Mouse (Mus musculus) gastrocnemius, adult 2 months (tissue): ENCODE measurements around the gene Gm3238. TPM values are rescaled to one million over a fixed set of nuclear protein-coding genes. Genes with fewer than 3 reads are reported as not detected.
"Not testable (repeated sequence)": the region's sequence is repeated elsewhere in the genome, so short reads cannot be mapped to it uniquely, and the experiment has no call there.

Source experiments
- DNase-seq: peaks from one replicate; pipeline ENCODE4 v3.0.0; 2022
- H3K27ac ChIP-seq: fragments of 200-600 bp; 2 replicates; pipeline ENCODE4 v1.8.1; 2022; ENCODE audit warnings: mild to moderate bottlenecking
- H3K4me3 ChIP-seq: fragments of 200-600 bp; 2 replicates; pipeline ENCODE4 v1.8.1; 2022; ENCODE audit warnings: mild to moderate bottlenecking, moderate library complexity
- CTCF ChIP-seq: fragments of 200-600 bp; IDR thresholded peaks from 2 replicates; pipeline ENCODE4 v1.8.1; 2022; ENCODE audit warnings: antibody characterized with exemption, mild to moderate bottlenecking, moderate library complexity
- intact Hi-C: fragments of 180-260 bp; cut with DNase I; formaldehyde crosslinking; loops from one replicate; pipeline ENCODE4 v1.15.1; 2025
- long read RNA-seq, 2 experiments: library from polyadenylated mRNA; stranded (forward); transcript quantifications; one replicate each; pipeline ENCODE4 v2.0.0; 2021
- total RNA-seq, 2 experiments: library from RNA; stranded (reverse); gene quantifications; 2 replicates each; pipeline ENCODE4 v1.2.3; 2021

Gm3238 gene
- not detected for total RNA-seq
- long read RNA-seq, experiment 1 = 0 reads
- long read RNA-seq, experiment 2 = 0 reads

GRCm38 (mm10) chr10:77771225-77771624 is at the start of gene Gm3238:
TSS of gene Gm3238 (minus strand) at chr10:77771325.
- not testable (repeated sequence) for DNase-seq, H3K27ac ChIP-seq

GRCm38 (mm10) chr10:77819203-77819602 is 48.1 kb upstream of the Gm3238 start:
- no peak overlapping the region for H3K4me3 ChIP-seq
- no peak for TF ChIP-seq CTCF
- DNase-seq = no peak
- H3K27ac ChIP-seq = no peak overlapping the region
- intact Hi-C loops = no loop called here

More at GRCm38 (mm10) chr10:77771225-77771624, at the start of gene Gm3238:
- H3K4me3 ChIP-seq, intact Hi-C loops: not testable (repeated sequence)

- intact Hi-C loops = no loop called here
- DNase-seq = no peak
- TF ChIP-seq CTCF = no peak
Observed at GRCm38 (mm10) chr10:77818523-77818922, 47.4 kb upstream of the Gm3238 start.

GRCm38 (mm10) chr10:77815514-77815913 is 44.4 kb upstream of the Gm3238 start:
- peak; percentile 55 for TF ChIP-seq CTCF
- intact Hi-C loops = no loop called here
- no peak for DNase-seq
- H3K27ac ChIP-seq = no peak overlapping the region
- no peak overlapping the region for H3K4me3 ChIP-seq

More at GRCm38 (mm10) chr10:77818523-77818922, 47.4 kb upstream of the Gm3238 start:
- Histone ChIP-seq H3K4me3 (no peak overlapping the region), H3K27ac (no peak overlapping the region)

GRCm38 (mm10) chr10:77814382-77814781 is 43.3 kb upstream of the Gm3238 start, which contains the start of gene Gm2696:
TSS of gene Gm2696 (plus strand) at chr10:77814682.
- no peak within 1 kb of the TSS for H3K27ac ChIP-seq
- DNase-seq = no peak
- H3K4me3 ChIP-seq = no peak within 1 kb of the TSS
- intact Hi-C loops = no loop called here
- TF ChIP-seq CTCF = no peak

- TF ChIP-seq CTCF = no peak
- Histone ChIP-seq H3K27ac (no peak within 1 kb of the TSS), H3K4me3 (no peak within 1 kb of the TSS)
- no peak for DNase-seq
- intact Hi-C loops = no loop called here
Observed at GRCm38 (mm10) chr10:77811743-77812142, 40.6 kb upstream of the Gm3238 start, which contains the start of gene Gm9507. TSS of gene Gm9507 (minus strand) at chr10:77811843.

- intact Hi-C loops = no loop called here
- no peak for DNase-seq
- Histone ChIP-seq H3K27ac (no peak overlapping the region), H3K4me3 (no peak overlapping the region)
- no peak for TF ChIP-seq CTCF
Observed at GRCm38 (mm10) chr10:77804095-77804494, 33.0 kb upstream of the Gm3238 start.

- no peak for TF ChIP-seq CTCF
- H3K27ac ChIP-seq = no peak within 1 kb of the TSS
- H3K4me3 ChIP-seq = no peak within 1 kb of the TSS
- intact Hi-C loops = no loop called here
- no peak for DNase-seq
Observed at GRCm38 (mm10) chr10:77798921-77799508, 27.9 kb upstream of the Gm3238 start, which contains the start of gene Gm19668. TSS of gene Gm19668 (minus strand) at chr10:77799133.

GRCm38 (mm10) chr10:77798164-77798920 is 27.2 kb upstream of the Gm3238 start:
- intact Hi-C loops, DNase-seq, H3K4me3 ChIP-seq, H3K27ac ChIP-seq: not testable (repeated sequence)

- DNase-seq = no peak
- H3K4me3 ChIP-seq = no peak overlapping the region
- TF ChIP-seq CTCF = no peak
- H3K27ac ChIP-seq = no peak overlapping the region
- intact Hi-C loops = no loop called here
Observed at GRCm38 (mm10) chr10:77797677-77798076, 26.6 kb upstream of the Gm3238 start.

GRCm38 (mm10) chr10:77794976-77795375 is 23.9 kb upstream of the Gm3238 start, which contains the start of gene Gm9639:
TSS of gene Gm9639 (minus strand) at chr10:77795076.
- no peak for DNase-seq
- intact Hi-C loops = no loop called here
- Histone ChIP-seq H3K27ac (no peak within 1 kb of the TSS), H3K4me3 (no peak within 1 kb of the TSS)
- no peak for TF ChIP-seq CTCF

- intact Hi-C loops = no loop called here
- no peak for TF ChIP-seq CTCF
Observed at GRCm38 (mm10) chr10:77788621-77789020, 17.5 kb upstream of the Gm3238 start.

GRCm38 (mm10) chr10:77787876-77788275 is 16.8 kb upstream of the Gm3238 start, which contains the start of gene Gm7137:
TSS of gene Gm7137 (minus strand) at chr10:77788200.
- DNase-seq, intact Hi-C loops, H3K27ac ChIP-seq, H3K4me3 ChIP-seq: not testable (repeated sequence)

More at GRCm38 (mm10) chr10:77788621-77789020, 17.5 kb upstream of the Gm3238 start:
- DNase-seq = no peak
- no peak overlapping the region for H3K4me3 ChIP-seq
- H3K27ac ChIP-seq = no peak overlapping the region

GRCm38 (mm10) chr10:77783396-77783795 is 12.3 kb upstream of the Gm3238 start:
- intact Hi-C loops, DNase-seq, H3K27ac ChIP-seq, H3K4me3 ChIP-seq: not testable (repeated sequence)

- H3K4me3 ChIP-seq, intact Hi-C loops, DNase-seq, H3K27ac ChIP-seq: not testable (repeated sequence)
Observed at GRCm38 (mm10) chr10:77782442-77782841, 11.3 kb upstream of the Gm3238 start, which contains the start of gene Gm3250. TSS of gene Gm3250 (minus strand) at chr10:77782542.

GRCm38 (mm10) chr10:77776844-77777243 is 5.7 kb upstream of the Gm3238 start, which contains the start of gene Gm7138:
TSS of gene Gm7138 (minus strand) at chr10:77776944.
- H3K27ac ChIP-seq, DNase-seq, H3K4me3 ChIP-seq, intact Hi-C loops: not testable (repeated sequence)

- DNase-seq, intact Hi-C loops: not testable (repeated sequence)
Observed at GRCm38 (mm10) chr10:77772142-77772541, 1.0 kb upstream of the Gm3238 start.

More at GRCm38 (mm10) chr10:77772142-77772541, 1.0 kb upstream of the Gm3238 start:
- H3K27ac ChIP-seq, H3K4me3 ChIP-seq: not testable (repeated sequence)
